In the genomic region with DNA sequence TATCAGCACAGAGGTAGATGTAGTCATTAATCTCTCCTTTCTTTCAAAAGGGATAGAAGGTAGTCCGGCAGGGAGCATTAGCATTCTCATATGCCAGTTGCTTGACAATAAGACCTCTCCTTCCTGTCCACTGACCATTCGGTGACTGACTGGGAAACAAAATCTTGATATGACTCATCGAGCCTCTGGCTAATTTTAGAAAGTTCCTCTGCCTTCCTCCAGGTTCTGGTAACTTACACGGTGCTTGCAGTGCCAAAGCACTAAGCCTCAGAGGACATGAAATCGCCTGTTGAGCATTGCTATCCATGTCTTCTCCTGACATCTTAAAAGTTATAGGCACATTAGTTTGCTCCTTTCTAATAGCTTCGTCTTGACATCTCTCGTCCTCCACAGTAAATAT, we compare ENCODE assay signal across 21 mouse cellular contexts. TPM values are rescaled to one million over a fixed set of nuclear protein-coding genes. Genes with fewer than 3 reads are reported as not detected.
A peak's percentile ranks its signal among the peaks of the same experiment; 100 is the strongest.
DNase-seq lines count a peak whose midpoint lies in the region; ATAC-seq and TF ChIP-seq lines count a peak whose summit lies in the region.
"Had no signal": no experiment of that assay in that cellular context is flagged by ENCODE, and none has a peak within 500 bp of the region (broad histone marks: within the 10 kb centered on the region; RNA-seq: fewer than 3 reads in every experiment).

No protein-coding gene starts in this region.

- no peaks in the 10 kb centered on the region for H3K27me3 ChIP-seq in heart, embryonic 10.5 days (ENCODE audit: insufficient read depth, poor library complexity, severe bottlenecking)
- H3K27me3 ChIP-seq in Patski, result no peaks in the 10 kb centered on the region
- H3K27me3 ChIP-seq in heart, embryonic 14.5 days (ENCODE audit: control insufficient read depth, insufficient read depth, low read length), result no peaks in the 10 kb centered on the region
- H3K27me3 ChIP-seq: CH12.LX; forebrain, embryonic 12.5 days; lung, embryonic 15.5 days had no signal

- H3K27ac ChIP-seq in heart, embryonic 10.5 days, result peak overlapping the region; percentile 74; the same call in 1 of the 2 replicates
- peak overlapping the region; percentile 71 to 84 for H3K27ac ChIP-seq in heart, embryonic 14.5 days (replicated peaks in 1 of 2; ENCODE audit: control insufficient read depth in 1 of 2, insufficient read depth in 1 of 2, low read depth in 2 of 2, low read length in 2 of 2)
- no peak overlapping the region for H3K27ac ChIP-seq in left cerebral cortex, adult 2 months
- H3K27ac ChIP-seq: forebrain, embryonic 12.5 days; hindbrain, embryonic 14.5 days; liver, embryonic 14.5 days; lung, embryonic 15.5 days; macrophage; midbrain, embryonic 10.5 days had no signal

- no peaks in the 10 kb centered on the region for H3K9me3 ChIP-seq in heart, embryonic 10.5 days
- H3K9me3 ChIP-seq in heart, embryonic 14.5 days (ENCODE audit: control insufficient read depth, low read length), result no peaks in the 10 kb centered on the region
- H3K9me3 ChIP-seq: forebrain, embryonic 12.5 days; lung, embryonic 15.5 days; midbrain, embryonic 10.5 days had no signal

- no peaks in the 10 kb centered on the region for H3K36me3 ChIP-seq in heart, embryonic 10.5 days
- no peaks in the 10 kb centered on the region for H3K36me3 ChIP-seq in heart, embryonic 14.5 days (ENCODE audit: control insufficient read depth, insufficient read depth, low read length)
- H3K36me3 ChIP-seq: forebrain, embryonic 12.5 days; lung, embryonic 15.5 days; midbrain, embryonic 10.5 days had no signal

- H3K4me2 ChIP-seq in heart, embryonic 14.5 days (ENCODE audit: low read length), result no peak overlapping the region
- H3K4me2 ChIP-seq: forebrain, embryonic 12.5 days; hindbrain, embryonic 14.5 days; lung, embryonic 15.5 days had no signal

- CTCF ChIA-PET in Patski (lab: Charles Lee), result no interaction called here

- no peak for TF ChIP-seq CTCF in Patski (IDR thresholded peaks at IDR 0.05)
- no peak for TF ChIP-seq CTCF in left cerebral cortex, adult 2 months (IDR thresholded peaks at IDR 0.05)

- in situ Hi-C loops in Patski (cut with MboI; ENCODE audit: low pct_unique_long_range_greater_than_20kb), result no loop called here

- 43% methylated on average over 7 of the region's 7 CpGs for WGBS in heart, embryonic 10.5 days
- 29% methylated on average over 7 of the region's 7 CpGs for WGBS in heart, embryonic 14.5 days

- intact Hi-C loops in heart, postnatal 25 days (cut with DNase I), result no loop called here
- intact Hi-C loops in left cerebral cortex, adult 2 months (cut with DNase I), result no loop called here
- intact Hi-C loops in left cerebral cortex, postnatal 10 days (cut with DNase I), result no loop called here

- no peak for DNase-seq in heart, embryonic 10.5 days (ENCODE audit: low spot score)
- DNase-seq in heart, postnatal 25 days (ENCODE audit: low spot score), result no peak
- DNase-seq in Patski (ENCODE audit: low read depth, low spot score), result no peak
- no peak for DNase-seq in left cerebral cortex, adult 2 months (ENCODE audit: extremely low spot score in 1 of 2, low spot score in 2 of 2)
- DNase-seq in kidney, postnatal 25 days, result no peak
- DNase-seq in left cerebral cortex, postnatal 10 days (ENCODE audit: extremely low spot score in 1 of 2, low spot score in 2 of 2), result no peak
- DNase-seq: adrenal gland, adult 8-10 months; cerebellum, adult 9-10 months; kidney, postnatal 4 days; thymus, postnatal 36 days had no signal

- peak overlapping the region; percentile 31; the same call in 1 of the 2 replicates for H3K9ac ChIP-seq in heart, embryonic 14.5 days (ENCODE audit: low read length)
- H3K9ac ChIP-seq: forebrain, embryonic 12.5 days; hindbrain, embryonic 14.5 days; liver, embryonic 14.5 days; lung, embryonic 15.5 days had no signal

- ATAC-seq in Patski, result peak; percentile 74
- no peak for ATAC-seq in heart, embryonic 14.5 days (ENCODE audit: insufficient number of reproducible peaks, insufficient read depth, low FRiP score, low read depth)

- H3K4me3 ChIP-seq in heart, embryonic 10.5 days, result no peak overlapping the region
- no peak overlapping the region for H3K4me3 ChIP-seq in heart, embryonic 14.5 days (ENCODE audit: control insufficient read depth in 1 of 2, insufficient read depth in 1 of 2, low read depth in 1 of 2, low read length in 2 of 2)
- no peak overlapping the region for H3K4me3 ChIP-seq in left cerebral cortex, adult 2 months
- H3K4me3 ChIP-seq: forebrain, embryonic 12.5 days; lung, embryonic 15.5 days; midbrain, embryonic 10.5 days had no signal

- POLR2A ChIA-PET in Patski (lab: Charles Lee), result no interaction called here

- H3K4me1 ChIP-seq in heart, embryonic 10.5 days, result peaks cover 13% of the 10 kb centered on the region; the same call in 1 of the 2 replicates
- peaks cover 4 to 10% of the 10 kb centered on the region in 2 experiments for H3K4me1 ChIP-seq in heart, embryonic 14.5 days (ENCODE audit: control insufficient read depth in 2 of 2, insufficient read depth in 2 of 2, low read length in 2 of 2)
- H3K4me1 ChIP-seq: forebrain, embryonic 12.5 days; lung, embryonic 15.5 days; midbrain, embryonic 10.5 days had no signal

RNA-seq across cellular contexts. Expression of a gene that starts 38.8 kb away (rescaled TPM):
- polyA plus RNA-seq in heart, embryonic 10.5 days (2016; fragmentation: Nextera tagmentation; extraction: Ambion mirVana), result 11.0 and 15.9 TPM in 2 replicates
- total RNA-seq in heart, postnatal 25 days (2021), result 10 to 100 TPM; 25.3 to 26.7 TPM
- polyA plus RNA-seq in Patski (2021), result 9.9 TPM
- 40.6 and 43.3 TPM in 2 replicates for polyA plus RNA-seq in heart, embryonic 14.5 days (2014; fragmentation: Nextera tagmentation; extraction: Ambion mirVana)
- 1 to 10 TPM in 1 of 2 experiments, under 1 TPM in 1; 0.68 to 1.3 TPM for total RNA-seq in left cerebral cortex, adult 2 months (2021)
- 1 to 10 TPM; 1.5 to 1.6 TPM for total RNA-seq in left cerebral cortex, postnatal 10 days (2021)
- total RNA-seq: common myeloid progenitor, adult 5-6 weeks; MEL had no signal
- polyA plus RNA-seq: macrophage; small intestine, adult 2 months had no signal

Comparison
In these comparisons a context has a peak if more than half of its experiments do, and no peak if none do; other contexts are left out.
1. RNA of a gene that starts 38.8 kb away (total RNA-seq): 25.3 to 26.7 TPM in heart, postnatal 25 days; 1.5 to 1.6 TPM in left cerebral cortex, postnatal 10 days and 0.68 to 1.3 TPM in left cerebral cortex, adult 2 months; every median in the first group is over 10 times any median in the second.